Mouse (Mus musculus) gastrocnemius, adult 18-20 months (tissue): ENCODE measurements at regions not wholly inside any gene's neighbourhood (a gene's known extent, or its start where the extent isn't known, plus 50 kb on each side); places are given as distances from the start of the nearest gene placed in this dataset.
A peak's percentile ranks its signal among the peaks of the same experiment; 100 is the strongest.

Experiments used
- DNase-seq: peaks from one replicate; pipeline ENCODE4 v3.0.0; 2021; ENCODE audit warnings: low spot score

DNA sequence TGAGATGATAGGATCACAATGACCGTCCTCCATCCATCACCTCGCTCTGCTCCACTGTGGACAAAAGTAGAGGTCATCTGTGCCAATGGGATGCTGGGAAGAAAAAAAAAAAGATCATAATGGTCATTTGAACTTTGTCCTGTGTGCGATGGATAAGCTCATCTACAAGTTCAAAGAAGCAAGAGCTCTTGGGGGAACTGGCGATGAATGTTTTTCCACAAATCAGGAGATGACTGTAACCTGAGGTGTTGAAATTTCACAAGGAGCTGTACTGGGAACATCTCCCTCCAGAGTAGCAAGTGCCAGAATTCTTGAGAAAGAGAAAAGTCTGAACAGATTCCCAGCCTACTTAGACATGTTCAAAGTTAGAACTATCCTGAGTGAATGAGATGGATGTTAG lies 287.0 kb downstream of the Tns3 start:
- DNase-seq, result peak; percentile 35

- DNase-seq, result no peak
Measured at GRCm38 (mm10) chr11:8365545-8365944, 298.8 kb downstream of the Tns3 start.

- DNase-seq, result no peak
Measured at GRCm38 (mm10) chr11:8364703-8365433, 299.5 kb downstream of the Tns3 start.

- DNase-seq, result no peak
Measured at GRCm38 (mm10) chr11:8344938-8345337, 319.4 kb downstream of the Tns3 start.

DNA sequence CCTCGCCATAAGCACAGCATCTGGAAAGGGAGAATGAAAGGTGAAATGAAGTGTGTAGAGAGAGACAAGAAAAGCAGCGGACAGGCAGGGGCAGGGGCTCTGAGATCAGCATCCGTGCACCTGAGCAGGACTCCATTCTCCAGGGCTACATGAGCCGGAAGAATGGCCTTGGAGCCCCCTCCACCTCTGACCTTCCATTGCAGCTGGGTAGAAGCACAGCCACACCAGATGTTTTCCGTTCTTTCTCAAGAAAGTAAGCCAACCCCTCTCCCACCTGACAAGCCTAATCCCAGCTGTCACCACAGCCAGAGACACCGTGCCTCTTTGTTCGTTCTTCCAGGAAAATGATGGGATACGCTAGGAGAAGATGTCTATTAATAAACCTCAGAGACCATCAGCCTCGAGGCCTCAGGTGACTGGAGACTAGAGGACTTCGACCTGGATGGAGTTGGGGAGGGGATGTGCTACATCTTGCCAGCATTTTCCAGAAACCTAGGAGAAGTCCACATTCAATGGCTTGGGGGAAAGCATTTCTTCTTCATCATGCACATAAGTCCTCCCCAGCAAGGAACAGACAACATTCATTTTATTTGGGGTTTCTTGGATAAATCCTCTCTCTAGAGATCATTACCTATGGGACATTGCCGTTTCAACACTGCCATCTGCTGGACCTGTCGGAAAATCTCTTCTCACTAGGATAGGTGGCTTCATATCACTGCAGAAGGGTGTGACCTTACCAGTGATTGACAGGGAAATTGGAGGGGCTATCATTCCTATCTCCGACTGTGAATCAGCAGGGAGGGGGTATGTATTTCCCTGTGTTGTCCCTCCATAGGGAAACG lies 361.8 kb downstream of the Tns3 start:
- peak; percentile 40 for DNase-seq

GRCm38 (mm10) chr11:8297462-8297861 lies 366.9 kb downstream of the Tns3 start:
- DNase-seq, result no peak

GRCm38 (mm10) chr11:8293322-8294014 lies 370.9 kb downstream of the Tns3 start:
- no peak for DNase-seq

- no peak for DNase-seq
Measured at GRCm38 (mm10) chr11:8285271-8285670, 379.1 kb downstream of the Tns3 start.

GRCm38 (mm10) chr11:8275203-8275602 lies 389.1 kb downstream of the Tns3 start:
- DNase-seq, result no peak

DNA sequence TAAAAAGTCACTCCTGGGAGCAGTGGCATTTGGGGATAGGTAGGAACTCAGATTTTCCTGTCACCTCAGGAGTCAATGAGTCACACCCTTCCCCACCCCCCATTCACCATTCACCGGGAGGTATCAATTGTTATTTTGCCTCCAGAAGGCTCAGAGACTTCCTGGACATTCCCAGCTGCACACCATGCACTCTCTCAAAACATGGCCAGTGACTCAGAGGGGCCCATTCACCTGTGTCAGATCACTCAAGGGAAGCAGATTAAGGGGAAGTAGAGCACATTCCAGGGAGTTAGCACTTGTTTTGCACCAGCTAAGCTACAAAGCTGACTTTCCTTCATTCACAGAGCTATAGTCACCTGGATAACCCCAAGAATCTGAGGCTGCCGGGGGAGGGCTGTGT lies 395.2 kb downstream of the Tns3 start:
- DNase-seq, result no peak

DNA sequence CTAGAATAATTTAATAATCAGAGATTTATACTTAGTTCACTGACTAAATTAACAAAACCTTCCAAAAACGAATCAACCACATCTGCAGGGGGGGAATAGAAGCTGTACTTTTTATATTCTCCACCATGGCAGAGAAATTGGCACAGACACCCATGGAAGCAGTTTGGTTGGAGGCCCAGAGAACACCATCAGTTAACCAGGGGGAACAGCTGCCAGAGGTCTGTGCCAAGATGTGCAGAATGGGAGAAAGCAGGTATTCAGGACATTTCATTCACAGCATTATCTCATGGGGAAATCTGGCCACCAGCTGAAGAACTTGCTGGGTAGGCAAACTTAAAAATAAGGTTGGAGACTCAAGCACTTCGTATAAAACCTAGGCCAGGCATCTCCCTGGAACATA lies 410.3 kb downstream of the Tns3 start:
- DNase-seq, result no peak

GRCm38 (mm10) chr11:8251360-8251759 lies 413.0 kb downstream of the Tns3 start:
- no peak for DNase-seq

DNA sequence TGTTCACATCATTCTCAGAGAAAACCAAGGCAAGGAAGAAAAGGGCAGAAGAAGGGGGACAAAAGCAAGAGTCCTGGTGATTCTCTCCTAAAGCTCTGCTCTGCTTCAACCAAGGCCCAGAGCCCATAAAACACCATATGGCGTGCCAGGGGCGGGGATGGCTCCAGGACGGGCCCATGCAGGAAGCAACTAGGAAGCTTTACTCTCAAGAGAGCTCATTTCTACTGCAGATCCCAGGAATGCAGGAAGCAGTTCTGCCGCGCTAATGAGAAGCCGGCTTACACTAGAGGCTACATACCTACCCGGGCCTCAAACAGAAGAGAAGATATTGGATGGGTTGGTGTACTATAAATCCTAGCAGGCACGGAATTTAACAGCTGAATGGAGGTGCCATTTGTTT lies 414.9 kb downstream of the Tns3 start:
- DNase-seq, result no peak

GRCm38 (mm10) chr11:8247535-8247934 lies 416.8 kb downstream of the Tns3 start:
- DNase-seq, result peak; percentile 52

- DNase-seq, result no peak
Measured at GRCm38 (mm10) chr11:8247024-8247423, 417.3 kb downstream of the Tns3 start.

DNA sequence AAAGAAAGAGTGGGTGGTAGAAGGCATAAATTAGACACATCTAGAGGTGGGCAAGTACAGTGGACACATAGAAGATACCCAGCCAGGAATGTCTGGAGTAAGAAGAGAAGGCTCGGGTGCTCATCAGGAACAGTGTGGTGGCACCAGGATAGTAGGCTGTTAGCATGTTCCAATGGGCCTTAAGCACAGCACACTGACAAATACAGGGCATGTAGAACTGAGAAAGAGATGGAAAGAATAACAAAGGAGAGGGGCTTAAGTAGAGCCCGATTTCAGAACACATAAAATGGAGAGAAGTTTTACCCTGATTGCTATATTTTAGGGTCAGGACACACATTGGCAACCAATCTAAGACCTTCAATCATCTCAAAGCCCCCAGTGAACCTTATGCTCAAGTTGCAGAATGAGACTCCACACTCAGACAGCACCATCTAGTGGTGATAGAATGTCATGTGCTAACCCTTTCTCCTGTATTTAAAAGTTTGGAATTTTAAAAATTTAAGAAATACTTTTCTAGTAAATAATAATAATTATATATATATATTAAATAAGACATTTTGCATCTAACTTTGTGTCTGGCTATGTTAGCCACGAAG lies 418.8 kb downstream of the Tns3 start:
- DNase-seq, result peak; percentile 17

GRCm38 (mm10) chr11:8238498-8238897 lies 425.8 kb downstream of the Tns3 start:
- no peak for DNase-seq

- DNase-seq, result no peak
Measured at GRCm38 (mm10) chr11:8237556-8237955, 426.8 kb downstream of the Tns3 start.

DNA sequence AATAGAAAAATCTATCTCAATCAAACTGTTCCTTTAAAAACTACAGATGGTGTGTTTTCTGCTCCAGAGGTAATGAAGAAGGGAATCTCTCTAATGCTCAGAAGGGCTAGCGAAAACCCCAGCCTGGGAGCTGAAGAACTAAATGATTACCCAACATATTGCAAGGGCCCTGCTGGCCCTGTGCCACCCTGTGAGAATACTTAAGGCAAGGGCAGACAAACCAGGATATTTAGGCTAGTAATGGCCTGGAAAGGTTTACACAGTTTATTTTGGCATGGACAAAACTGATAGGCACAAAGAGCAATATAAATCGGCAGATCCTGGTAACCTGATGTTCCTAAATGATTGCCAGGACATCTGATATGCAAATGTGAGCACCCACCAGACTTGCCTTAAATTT lies 428.3 kb downstream of the Tns3 start:
- DNase-seq, result no peak

DNA sequence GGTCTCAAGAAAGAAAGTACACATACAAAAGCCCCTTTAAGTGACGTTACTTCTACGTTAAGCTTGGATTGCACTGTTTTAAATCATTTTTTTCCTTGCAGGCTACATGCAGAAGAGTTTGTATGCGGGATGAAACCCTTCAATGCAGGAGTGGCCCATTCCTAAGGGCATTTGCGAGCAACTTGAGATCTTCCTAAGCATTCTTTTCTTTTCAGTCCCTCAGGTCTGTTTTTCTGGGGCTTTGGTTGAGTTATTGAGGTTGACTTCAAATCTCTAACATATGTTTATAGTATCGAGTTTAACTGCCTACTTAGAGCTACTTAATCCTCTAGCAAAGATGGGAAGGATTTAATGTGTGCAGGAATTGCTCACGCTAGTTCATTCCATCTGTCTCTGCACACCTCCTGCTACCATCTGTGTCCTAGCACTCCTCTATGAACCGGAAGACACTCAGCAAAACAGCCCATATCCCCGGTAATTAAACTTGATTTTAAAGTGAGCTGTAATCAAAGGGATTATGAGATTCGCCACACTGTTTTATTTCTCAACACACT lies 431.6 kb downstream of the Tns3 start:
- DNase-seq, result no peak

GRCm38 (mm10) chr11:8229787-8230186 lies 434.5 kb downstream of the Tns3 start:
- DNase-seq, result peak; percentile 17
